Comparison of ENCODE assay signal across 25 mouse cellular contexts in genomic region chr5:3374763-3375162, GRCm38 (mm10).
"Had no signal": no experiment of that assay in that cellular context is flagged by ENCODE, and none has a peak within 500 bp of the region (broad histone marks: within the 10 kb centered on the region; RNA-seq: fewer than 3 reads in every experiment).

No protein-coding gene starts in this region.

- H3K4me2 ChIP-seq: heart, embryonic 11.5 days; hindbrain, embryonic 13.5 days; hindbrain, embryonic 15.5 days; intestine, embryonic 15.5 days; limb, embryonic 12.5 days; liver, embryonic 11.5 days; liver, embryonic 13.5 days; liver, embryonic 15.5 days had no signal

- ATAC-seq: hindbrain, postnatal 0 days; inflammation-experienced regulatory T-cells, adult 6 months; intestine, embryonic 15.5 days; intestine, postnatal 0 days had no signal

- H3K27me3 ChIP-seq: hindbrain, embryonic 13.5 days; hindbrain, embryonic 15.5 days; intestine, embryonic 15.5 days; limb, embryonic 12.5 days; liver, embryonic 13.5 days; liver, embryonic 15.5 days had no signal

- H3K36me3 ChIP-seq: hindbrain, embryonic 13.5 days; hindbrain, embryonic 15.5 days; intestine, embryonic 15.5 days; limb, embryonic 12.5 days; liver, embryonic 13.5 days; liver, embryonic 15.5 days had no signal

- H3K9ac ChIP-seq: hindbrain, embryonic 13.5 days; hindbrain, embryonic 15.5 days; intestine, embryonic 15.5 days; limb, embryonic 12.5 days; liver, embryonic 13.5 days; liver, embryonic 15.5 days had no signal

- H3K9me3 ChIP-seq: hindbrain, embryonic 13.5 days; hindbrain, embryonic 15.5 days; intestine, embryonic 15.5 days; limb, embryonic 12.5 days; liver, embryonic 13.5 days; liver, embryonic 15.5 days had no signal

- DNase-seq: gastrocnemius, postnatal 14 days; gastrocnemius, postnatal 36 days; heart, adult 18-20 months; heart, postnatal 10 days; heart, postnatal 36 days; kidney, adult 18-20 months; kidney, adult 8-10 months; kidney, postnatal 14 days; kidney, postnatal 36 days; layer of hippocampus, adult 9-11 months; layer of hippocampus, postnatal 36 days; left cerebral cortex, postnatal 4 days; liver; liver, embryonic 13.5 days had no signal

- H3K4me1 ChIP-seq: hindbrain, embryonic 13.5 days; hindbrain, embryonic 15.5 days had no signal

- H3K27ac ChIP-seq: hindbrain, embryonic 13.5 days; hindbrain, embryonic 15.5 days; hindbrain, postnatal 0 days; intestine, embryonic 15.5 days; kidney, postnatal 0 days; limb, embryonic 12.5 days; liver, embryonic 13.5 days; liver, embryonic 15.5 days had no signal

- H3K4me3 ChIP-seq: hindbrain, embryonic 13.5 days; hindbrain, embryonic 15.5 days; intestine, embryonic 15.5 days; limb, embryonic 12.5 days; liver, embryonic 13.5 days; liver, embryonic 15.5 days had no signal
